Mouse (Mus musculus) embryonic facial prominence, embryonic 13.5 days (tissue): ENCODE measurements around the gene Capn15. TPM values are rescaled to one million over a fixed set of nuclear protein-coding genes. Genes with fewer than 3 reads are reported as not detected.

Source experiments
- ATAC-seq: fragments of 200-750 bp; cut with Nextera tagmentation; 2 replicates; pipeline ENCODE4 v1.8.0; 2017; ENCODE audit warnings: low read depth; ENCODE audit not compliant: insufficient number of reproducible peaks, insufficient read depth, low FRiP score, low TSS enrichment
- H3K27ac ChIP-seq: fragments of 300-500 bp; sonication (generic); 2 replicates; pipeline ENCODE4 v1.5.1; 2015; ENCODE audit warnings: moderate library complexity, mild to moderate bottlenecking, inconsistent platforms
- H3K27me3 ChIP-seq: fragments of 300-500 bp; sonication (generic); 2 replicates; pipeline ENCODE4 v1.6.1; 2015; ENCODE audit warnings: mild to moderate bottlenecking, inconsistent platforms
- H3K36me3 ChIP-seq: fragments of 300-500 bp; sonication (generic); 2 replicates; pipeline ENCODE4 v1.6.1; 2015; ENCODE audit warnings: mild to moderate bottlenecking, inconsistent platforms
- H3K4me1 ChIP-seq: fragments of 300-500 bp; sonication (generic); 2 replicates; pipeline ENCODE4 v1.6.1; 2015; ENCODE audit warnings: inconsistent platforms
- H3K4me2 ChIP-seq: fragments of 300-500 bp; sonication (generic); 2 replicates; pipeline ENCODE4 v1.6.1; 2015; ENCODE audit warnings: moderate library complexity, mild to moderate bottlenecking, inconsistent platforms
- H3K4me3 ChIP-seq: fragments of 300-500 bp; sonication (generic); 2 replicates; pipeline ENCODE4 v1.5.1; 2015; ENCODE audit warnings: mild to moderate bottlenecking, inconsistent platforms
- H3K9ac ChIP-seq: fragments of 300-500 bp; sonication (generic); 2 replicates; pipeline ENCODE4 v1.6.1; 2015; ENCODE audit warnings: mild to moderate bottlenecking, inconsistent platforms
- H3K9me3 ChIP-seq: fragments of 300-500 bp; sonication (generic); 2 replicates; pipeline ENCODE4 v1.6.1; 2016; ENCODE audit warnings: inconsistent platforms
- WGBS: fragments of 180-500 bp; shearing (Covaris S2); methylation state at CpG from one replicate; pipeline ENCODE4 v1.1.7; 2015; ENCODE audit warnings: mixed read lengths; 5-methylcytosine and 5-hydroxymethylcytosine counted together
- polyA plus RNA-seq: library from polyadenylated mRNA; unstranded; fragments of >200 nt; fragmentation: Nextera tagmentation; extraction: Ambion mirVana; gene quantifications from 2 replicates; pipeline ENCODE4 v1.2.1, GENCODE M21; 2015

Capn15 gene
- polyA plus RNA-seq, 1 experiment from 2014 or later, result 23.4 TPM

DNA sequence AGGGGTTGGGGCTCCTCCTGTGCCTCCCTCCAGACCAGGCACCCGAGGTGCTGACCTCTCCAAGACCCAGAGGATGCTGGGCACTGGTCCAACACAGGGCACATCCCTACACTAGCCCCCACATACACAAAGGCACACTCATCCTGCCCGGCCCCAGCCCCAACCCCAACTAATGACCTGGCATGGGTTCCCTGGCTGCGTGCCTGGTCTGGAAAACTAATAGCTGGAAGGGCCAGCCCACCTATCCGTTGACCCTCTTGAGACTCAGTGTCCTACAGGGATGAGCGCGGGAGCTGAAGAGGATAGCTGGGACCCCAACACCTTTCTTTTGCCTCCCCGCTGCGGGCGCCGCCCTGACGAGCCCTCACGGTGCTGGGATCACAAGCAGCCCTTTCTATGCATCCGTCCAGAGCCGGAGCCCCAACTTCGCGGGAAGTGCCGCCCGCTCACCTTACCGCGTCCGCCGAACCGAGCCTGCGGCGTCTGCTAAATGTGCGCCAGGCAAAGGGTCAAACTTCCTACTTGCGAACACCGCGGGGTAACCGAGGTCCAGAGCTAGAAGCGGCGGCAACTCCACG, 34.3 kb downstream of the Capn15 start:
- Histone ChIP-seq H3K27me3 (peaks cover 47% of the 10 kb centered on the region), H3K4me1 (peaks cover 19% of the 10 kb centered on the region), H3K27ac (no peak overlapping the region), H3K9ac (peak overlapping the region; percentile 66), H3K36me3 (no peaks in the 10 kb centered on the region), H3K4me3 (peak overlapping the region; percentile 48), H3K4me2 (peak overlapping the region; percentile 77), H3K9me3 (no peaks in the 10 kb centered on the region)
- WGBS, result under 1% methylated on average over 33 of the region's 33 CpGs
- ATAC-seq, result no peak

DNA sequence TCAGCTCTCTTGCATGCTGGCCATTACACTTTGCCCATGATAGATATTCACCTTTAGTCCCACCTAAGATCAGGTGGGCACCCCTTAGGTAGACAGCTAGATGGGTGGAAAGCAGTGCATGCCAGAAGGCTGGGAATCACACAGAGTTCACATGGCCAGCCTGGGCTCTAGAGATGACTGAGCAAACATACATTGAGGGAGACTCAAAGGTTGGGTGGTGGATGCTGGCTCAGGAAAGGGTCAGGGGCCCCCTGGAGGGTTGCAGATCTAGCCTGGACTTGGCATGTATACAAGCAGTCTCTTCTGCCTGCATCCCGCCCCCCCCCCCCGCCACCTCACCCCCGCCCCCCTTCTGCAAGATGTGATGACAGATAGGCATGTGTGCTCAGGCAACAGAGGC, 34.9 kb downstream of the Capn15 start:
- Histone ChIP-seq H3K4me1 (peaks cover 16% of the 10 kb centered on the region), H3K9ac (no peak overlapping the region), H3K4me3 (no peak overlapping the region), H3K36me3 (no peaks in the 10 kb centered on the region), H3K9me3 (no peaks in the 10 kb centered on the region), H3K27me3 (peaks cover 47% of the 10 kb centered on the region), H3K27ac (no peak overlapping the region), H3K4me2 (peak overlapping the region; percentile 77; the same call in 1 of the 2 replicates)
- WGBS, result 11% methylated on average over 3 of the region's 3 CpGs
- no peak for ATAC-seq

DNA sequence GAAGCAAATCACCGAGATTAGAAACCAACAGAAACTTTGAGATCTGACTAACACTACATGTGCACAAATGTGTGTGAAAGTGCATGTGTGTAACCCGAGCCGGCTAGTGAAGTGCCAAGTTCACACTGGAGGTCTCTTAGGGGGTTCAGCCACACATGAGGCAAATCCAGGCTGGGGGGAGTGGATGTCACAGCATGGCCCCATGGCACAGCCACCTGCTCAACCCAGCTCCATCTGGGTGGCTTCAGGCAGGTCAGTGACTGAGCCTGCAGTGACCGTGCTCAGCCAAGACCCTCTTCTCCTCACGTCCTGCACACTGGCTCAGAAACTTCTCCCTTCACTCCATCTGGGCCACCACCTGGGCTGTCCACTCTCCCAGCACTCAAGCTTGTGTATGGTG, 35.6 kb downstream of the Capn15 start:
- H3K9ac ChIP-seq, result no peak overlapping the region
- H3K4me1 ChIP-seq, result peaks cover 16% of the 10 kb centered on the region
- 77% methylated on average over 5 of the region's 5 CpGs for WGBS
- H3K27ac ChIP-seq, result no peak overlapping the region
- H3K4me3 ChIP-seq, result no peak overlapping the region
- H3K4me2 ChIP-seq, result no peak overlapping the region
- ATAC-seq, result no peak
- H3K27me3 ChIP-seq, result peaks cover 47% of the 10 kb centered on the region
- H3K9me3 ChIP-seq, result no peaks in the 10 kb centered on the region
- H3K36me3 ChIP-seq, result no peaks in the 10 kb centered on the region

DNA sequence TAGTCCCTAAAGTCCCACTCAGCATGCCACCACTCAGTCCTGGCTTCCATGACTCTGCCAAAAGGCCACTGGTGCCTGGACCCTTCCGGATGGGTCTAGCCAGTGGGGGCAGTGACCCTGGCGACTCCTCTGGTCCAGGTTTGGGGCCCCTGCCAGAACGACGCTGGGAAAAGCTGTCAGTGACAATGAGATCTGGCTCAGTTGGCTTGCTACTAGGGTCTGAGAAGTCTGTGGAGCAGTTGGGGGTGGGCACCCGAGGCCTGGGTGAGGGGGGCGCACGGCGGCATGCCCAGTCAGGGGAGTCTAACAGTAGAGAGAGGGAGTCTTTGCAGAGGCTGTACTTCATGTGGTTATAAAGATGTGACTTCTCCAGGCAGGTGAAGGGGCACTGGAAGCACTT, 37.5 kb downstream of the Capn15 start:
- H3K4me3 ChIP-seq, result no peak overlapping the region
- H3K9me3 ChIP-seq, result no peaks in the 10 kb centered on the region
- ATAC-seq, result no peak
- peaks cover 36% of the 10 kb centered on the region for H3K27me3 ChIP-seq
- 77% methylated on average over 8 of the region's 8 CpGs for WGBS
- H3K4me2 ChIP-seq, result no peak overlapping the region
- H3K4me1 ChIP-seq, result peaks cover 16% of the 10 kb centered on the region
- no peaks in the 10 kb centered on the region for H3K36me3 ChIP-seq
- H3K9ac ChIP-seq, result no peak overlapping the region
- no peak overlapping the region for H3K27ac ChIP-seq

DNA sequence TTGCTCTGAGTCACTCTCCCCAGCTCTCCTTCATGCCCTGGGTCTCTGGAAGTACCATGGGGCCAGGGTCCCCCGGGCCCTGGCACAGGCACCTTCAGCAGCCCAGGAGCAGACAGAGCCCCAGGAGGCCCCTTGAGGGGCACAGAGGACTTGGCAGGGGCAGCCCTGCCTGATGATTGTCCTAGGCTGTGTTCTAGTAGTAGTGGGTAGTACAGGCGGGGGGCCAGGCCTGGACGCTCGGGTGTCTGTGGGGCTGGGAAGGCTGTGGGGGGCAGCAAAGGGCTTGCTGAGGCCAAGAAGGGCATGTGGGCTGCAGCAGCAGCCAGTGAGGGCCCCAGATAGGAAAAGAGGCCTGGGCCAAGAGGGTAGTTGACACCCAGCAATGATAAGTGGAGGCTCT, 38.0 kb downstream of the Capn15 start:
- H3K4me2 ChIP-seq, result no peak overlapping the region
- H3K9ac ChIP-seq, result no peak overlapping the region
- WGBS, result 82% methylated on average over 4 of the region's 4 CpGs
- H3K27ac ChIP-seq, result no peak overlapping the region
- no peaks in the 10 kb centered on the region for H3K36me3 ChIP-seq
- ATAC-seq, result no peak
- H3K4me1 ChIP-seq, result peaks cover 19% of the 10 kb centered on the region
- peaks cover 31% of the 10 kb centered on the region for H3K27me3 ChIP-seq
- H3K4me3 ChIP-seq, result no peak overlapping the region
- H3K9me3 ChIP-seq, result no peaks in the 10 kb centered on the region

DNA sequence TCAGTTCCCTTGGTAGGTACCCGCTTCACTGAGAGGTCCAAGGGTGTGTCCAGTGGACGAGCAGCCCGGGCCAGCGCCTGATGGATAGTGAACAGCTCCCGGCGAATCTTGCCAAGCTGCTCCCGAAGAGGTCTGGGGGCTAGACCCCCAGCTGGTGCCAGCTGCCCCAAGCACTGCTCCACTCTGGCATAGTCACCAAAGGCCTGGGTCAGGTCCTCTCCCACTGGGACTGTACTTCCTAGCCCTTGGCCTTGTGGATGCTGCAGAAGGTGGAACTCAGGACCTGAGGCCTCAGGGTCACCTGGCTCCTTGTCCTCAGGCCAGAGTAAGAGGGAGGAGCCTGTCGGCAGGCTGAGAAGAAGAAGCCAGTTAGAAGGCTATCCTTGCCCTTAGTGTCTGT, 38.7 kb downstream of the Capn15 start:
- H3K9me3 ChIP-seq, result no peaks in the 10 kb centered on the region
- peaks cover 20% of the 10 kb centered on the region for H3K4me1 ChIP-seq
- H3K27me3 ChIP-seq, result peaks cover 24% of the 10 kb centered on the region
- H3K4me2 ChIP-seq, result no peak overlapping the region
- WGBS, result 79% methylated on average over 8 of the region's 8 CpGs
- ATAC-seq, result no peak
- no peak overlapping the region for H3K27ac ChIP-seq
- no peaks in the 10 kb centered on the region for H3K36me3 ChIP-seq
- no peak overlapping the region for H3K4me3 ChIP-seq
- no peak overlapping the region for H3K9ac ChIP-seq

DNA sequence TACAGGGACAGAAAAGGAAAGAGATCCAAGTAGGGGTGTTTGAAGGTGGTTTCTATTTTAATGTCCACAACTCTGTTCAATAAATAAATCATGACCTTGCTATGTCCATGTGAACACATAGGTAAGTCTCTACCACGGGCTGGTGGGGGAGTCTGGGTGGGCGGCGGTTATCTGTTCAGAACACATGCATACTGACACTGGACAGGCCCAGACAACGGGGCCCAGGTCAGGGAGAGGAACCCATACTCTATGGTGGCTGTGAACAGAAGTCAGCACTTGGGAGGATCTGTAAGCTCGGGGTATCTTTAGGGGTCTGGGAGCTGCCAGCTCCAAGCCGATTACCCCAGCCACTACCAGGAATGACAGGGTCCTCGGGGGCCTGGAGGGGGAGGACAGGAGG, 39.2 kb downstream of the Capn15 start:
- Histone ChIP-seq H3K4me2 (no peak overlapping the region), H3K9me3 (no peaks in the 10 kb centered on the region), H3K27ac (no peak overlapping the region), H3K36me3 (no peaks in the 10 kb centered on the region), H3K9ac (no peak overlapping the region), H3K4me1 (peaks cover 14% of the 10 kb centered on the region), H3K4me3 (no peak overlapping the region), H3K27me3 (peaks cover 19% of the 10 kb centered on the region)
- no peak for ATAC-seq
- WGBS, result 81% methylated on average over 7 of the region's 7 CpGs

DNA sequence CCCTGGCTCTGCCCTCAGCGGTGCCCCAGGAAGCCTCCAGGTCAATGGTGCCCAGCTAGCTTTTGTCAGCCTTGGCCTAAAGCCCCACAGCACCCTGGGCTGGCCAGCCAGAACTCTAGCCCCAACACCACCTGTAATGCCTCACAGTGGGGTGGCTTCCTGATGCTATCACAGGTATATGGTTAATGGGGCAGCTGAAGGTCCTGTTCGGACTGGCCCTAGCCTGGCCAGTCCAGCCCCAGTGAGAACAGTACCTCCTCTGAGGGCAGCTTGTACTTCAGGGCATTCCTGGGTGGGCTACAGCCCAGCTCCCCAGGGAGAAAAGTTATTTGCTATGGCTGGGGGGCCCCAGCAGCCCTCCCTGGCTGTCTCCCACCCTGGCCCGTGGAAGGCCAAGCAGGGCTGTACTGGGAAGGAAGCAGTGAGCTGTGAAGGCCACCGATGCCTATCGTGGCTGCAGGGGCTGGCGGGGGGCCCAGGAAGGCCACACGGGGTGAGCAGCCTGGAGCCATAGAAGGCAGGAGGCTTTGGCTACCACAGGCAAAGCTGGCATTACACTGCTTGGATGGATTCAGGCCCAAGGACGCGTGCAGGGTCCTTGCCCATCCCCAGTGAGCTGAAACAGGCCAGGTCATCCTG, 40.0 kb downstream of the Capn15 start:
- H3K9ac ChIP-seq, result no peak overlapping the region
- H3K4me1 ChIP-seq, result peaks cover 16% of the 10 kb centered on the region
- H3K36me3 ChIP-seq, result no peaks in the 10 kb centered on the region
- ATAC-seq, result no peak
- peaks cover 11% of the 10 kb centered on the region for H3K27me3 ChIP-seq
- H3K27ac ChIP-seq, result no peak overlapping the region
- WGBS, result 72% methylated on average over 9 of the region's 9 CpGs
- no peak overlapping the region for H3K4me2 ChIP-seq
- no peaks in the 10 kb centered on the region for H3K9me3 ChIP-seq
- no peak overlapping the region for H3K4me3 ChIP-seq

DNA sequence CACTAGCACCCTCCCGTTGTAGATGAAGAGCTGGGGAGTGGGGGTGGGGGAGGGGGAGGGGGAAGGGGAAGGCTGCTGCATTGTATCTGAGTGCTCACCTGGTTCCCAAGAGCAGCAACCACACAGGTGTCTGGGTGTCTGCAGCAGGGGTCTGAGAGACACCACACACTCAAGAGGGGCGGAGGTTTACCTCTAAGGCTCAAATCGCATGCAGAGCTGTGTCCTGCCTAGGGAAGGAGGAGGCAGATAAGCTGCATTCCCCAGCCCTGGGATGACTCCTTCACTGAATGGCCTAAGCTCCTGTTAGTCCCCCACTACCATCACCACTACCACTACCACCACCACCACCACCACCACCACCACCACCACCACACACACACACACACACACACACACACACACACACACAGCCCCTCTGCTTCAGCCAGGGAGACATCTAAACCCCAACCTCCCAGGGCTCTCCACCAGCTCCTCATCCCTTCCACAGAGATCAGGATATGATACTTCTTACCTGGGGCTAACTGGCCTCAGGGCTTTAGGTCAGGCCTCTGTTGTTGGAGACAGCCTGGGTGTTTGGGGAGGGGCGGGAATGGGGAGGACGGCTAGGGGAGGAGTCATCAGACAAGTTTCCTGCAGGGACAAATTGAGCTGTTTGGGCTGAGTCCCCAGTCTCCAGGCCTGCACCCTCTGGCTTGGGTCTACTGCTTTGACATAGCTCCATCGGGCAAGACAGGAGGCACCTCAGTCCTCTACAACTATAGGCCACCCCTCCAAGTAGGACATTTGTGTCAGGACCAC, 41.0 kb downstream of the Capn15 start, which contains the start of the genes Pigq and Nhlrc4:
Gene Pigq, minus strand, starts transcription at position 571 of the 798 bp plus-strand sequence.
Gene Nhlrc4, minus strand, starts transcription at position 596 of the 798 bp plus-strand sequence.
- Histone ChIP-seq H3K4me2 (no peak within 1 kb of the TSS), H3K27ac (no peak within 1 kb of the TSS), H3K9ac (no peak within 1 kb of the TSS), H3K27me3 (peaks cover under 1% of the 10 kb centered on the region; the same call in 1 of the 2 replicates), H3K4me1 (peaks cover 27% of the 10 kb centered on the region), H3K36me3 (no peaks in the 10 kb centered on the region), H3K4me3 (no peak within 1 kb of the TSS), H3K9me3 (no peaks in the 10 kb centered on the region)
- 44% methylated on average over 6 of the region's 6 CpGs for WGBS
- ATAC-seq, result no peak

DNA sequence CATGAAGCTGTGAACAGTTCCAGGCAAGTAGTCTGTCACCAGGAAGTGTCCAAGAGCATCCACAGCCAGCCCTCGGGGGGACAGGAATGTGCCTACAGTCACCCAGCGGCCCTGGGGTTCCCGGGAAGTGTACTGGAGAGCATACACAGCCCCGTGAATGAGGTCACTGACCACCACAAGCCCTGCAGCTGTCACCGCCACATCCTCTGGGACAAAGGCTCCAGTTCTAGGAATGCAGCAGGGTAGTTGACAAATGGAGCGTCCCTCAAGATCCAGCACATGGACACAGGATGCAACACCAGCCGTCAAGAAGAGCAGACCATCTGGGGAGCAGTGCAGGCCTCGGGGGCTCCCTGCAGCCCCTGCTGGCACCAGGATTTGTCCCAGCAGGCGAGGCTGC, 41.8 kb downstream of the Capn15 start:
- H3K4me2 ChIP-seq, result no peak overlapping the region
- H3K27me3 ChIP-seq, result no peaks in the 10 kb centered on the region
- H3K9me3 ChIP-seq, result no peaks in the 10 kb centered on the region
- 72% methylated on average over 9 of the region's 9 CpGs for WGBS
- H3K27ac ChIP-seq, result no peak overlapping the region
- 0 out of 2 replicates have a peak, but pooled peaks cover 4% of the 10 kb centered on the region for H3K36me3 ChIP-seq
- peaks cover 27% of the 10 kb centered on the region for H3K4me1 ChIP-seq
- no peak overlapping the region for H3K9ac ChIP-seq
- ATAC-seq, result no peak
- H3K4me3 ChIP-seq, result no peak overlapping the region

DNA sequence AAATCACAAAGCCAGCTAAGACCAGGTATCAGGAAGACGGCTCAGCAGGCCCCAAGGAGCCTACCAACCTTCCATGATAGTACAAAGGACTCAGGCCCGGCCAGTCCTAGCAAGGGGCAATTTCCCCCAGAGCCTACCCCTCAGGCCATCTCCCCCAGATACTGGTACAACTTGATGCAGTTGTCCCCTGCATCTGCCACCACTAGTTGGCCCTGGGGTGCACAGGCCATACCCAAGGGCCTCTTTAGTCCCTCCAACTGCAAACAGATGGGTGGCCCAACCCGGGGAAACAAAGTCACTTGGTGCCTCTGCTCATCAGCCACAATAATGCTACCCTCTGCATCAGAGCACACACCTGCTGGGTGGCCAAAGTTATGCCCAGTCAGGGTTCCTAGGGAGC, 42.4 kb downstream of the Capn15 start:
- peaks cover 27% of the 10 kb centered on the region for H3K4me1 ChIP-seq
- no peak overlapping the region for H3K27ac ChIP-seq
- no peak overlapping the region for H3K4me2 ChIP-seq
- H3K9ac ChIP-seq, result no peak overlapping the region
- no peak for ATAC-seq
- H3K27me3 ChIP-seq, result no peaks in the 10 kb centered on the region
- WGBS, result 85% methylated on average over 3 of the region's 3 CpGs
- H3K9me3 ChIP-seq, result no peaks in the 10 kb centered on the region
- H3K4me3 ChIP-seq, result no peak overlapping the region
- 0 out of 2 replicates have a peak, but pooled peaks cover 6% of the 10 kb centered on the region for H3K36me3 ChIP-seq
